Mouse (Mus musculus) spleen, postnatal 14 days (tissue): ENCODE measurements around the gene Rpap1.

ENCODE experiments used
- DNase-seq, 2 experiments: peaks; one replicate each; pipeline ENCODE4 v3.0.0; 2021 to 2022; ENCODE audit warnings: low spot score in 2 of 2

The Rpap1 gene

DNA sequence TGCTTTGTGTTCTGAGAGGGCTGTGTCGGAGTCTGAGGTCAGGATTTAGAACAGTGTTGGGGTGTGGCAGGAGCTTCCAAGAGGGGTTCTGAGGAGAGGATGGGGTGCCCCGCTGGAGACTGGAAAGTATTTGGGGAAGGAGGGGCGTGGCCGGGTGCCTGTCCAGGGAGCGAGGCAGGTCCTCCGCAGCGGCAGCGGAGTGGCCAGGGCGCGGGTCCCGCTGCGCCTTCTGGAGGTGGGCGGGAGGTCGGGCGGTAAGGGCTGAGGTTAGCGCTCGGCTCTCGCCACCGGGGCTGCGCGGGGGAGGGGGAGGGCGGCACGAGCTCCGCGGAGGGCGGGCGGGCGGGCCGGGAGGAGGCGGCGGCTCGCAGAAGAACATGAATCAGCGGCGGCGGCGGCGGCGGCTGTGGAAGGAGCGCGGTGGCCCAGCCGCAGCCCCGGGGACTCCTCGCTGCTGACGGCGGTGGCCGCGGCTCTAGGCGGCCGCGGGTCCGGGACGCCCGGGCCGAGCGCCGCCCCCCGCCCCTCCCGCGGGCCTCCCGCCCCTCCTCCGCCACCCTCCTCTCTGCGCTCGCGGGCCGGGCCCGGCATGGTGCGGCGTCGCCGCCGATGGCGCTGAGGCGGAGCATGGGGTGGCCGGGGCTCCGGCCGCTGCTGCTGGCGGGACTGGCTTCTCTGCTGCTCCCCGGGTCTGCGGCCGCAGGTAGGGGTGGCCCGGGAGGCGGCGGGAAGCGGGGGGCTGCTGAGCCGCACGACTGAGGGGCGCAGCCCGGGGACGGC lies 12.0 kb upstream of the Rpap1 start:
- DNase-seq: peak in 1 of 2 experiments; percentile 5

DNA sequence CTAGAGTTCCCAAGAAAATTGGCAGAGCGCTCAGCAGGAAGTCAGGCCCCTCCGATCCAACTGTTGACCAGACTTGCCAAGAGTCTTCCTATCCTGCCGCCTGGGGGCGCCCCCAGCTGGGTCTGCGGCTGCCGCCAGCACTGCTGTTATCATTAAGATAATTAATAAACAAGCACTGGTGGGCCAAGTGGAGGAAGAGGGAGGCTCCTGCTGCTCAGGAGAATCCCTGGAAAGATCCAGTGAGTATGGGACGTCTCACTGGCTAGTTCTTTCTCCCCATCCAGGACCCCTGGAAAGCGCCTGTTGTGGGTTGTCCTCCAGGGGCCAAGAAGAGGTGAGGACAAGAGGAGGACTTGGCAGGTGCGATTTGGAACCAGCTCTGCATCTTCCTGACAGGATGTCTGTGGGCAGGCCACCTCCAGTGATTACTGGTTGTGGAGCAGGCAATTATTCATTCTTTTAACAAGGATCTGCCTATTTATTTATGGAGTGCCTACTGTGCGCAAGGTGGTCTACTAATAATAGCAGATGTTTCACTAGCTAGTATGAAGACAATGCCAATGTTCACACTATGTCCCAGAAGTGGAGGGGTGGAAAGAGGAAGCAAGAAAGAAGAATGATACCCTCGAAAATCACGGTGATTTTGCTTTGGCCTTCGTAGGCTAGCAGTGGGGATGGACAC lies 11.1 kb upstream of the Rpap1 start:
- DNase-seq: peak in 1 of 2 experiments; percentile 20

DNA sequence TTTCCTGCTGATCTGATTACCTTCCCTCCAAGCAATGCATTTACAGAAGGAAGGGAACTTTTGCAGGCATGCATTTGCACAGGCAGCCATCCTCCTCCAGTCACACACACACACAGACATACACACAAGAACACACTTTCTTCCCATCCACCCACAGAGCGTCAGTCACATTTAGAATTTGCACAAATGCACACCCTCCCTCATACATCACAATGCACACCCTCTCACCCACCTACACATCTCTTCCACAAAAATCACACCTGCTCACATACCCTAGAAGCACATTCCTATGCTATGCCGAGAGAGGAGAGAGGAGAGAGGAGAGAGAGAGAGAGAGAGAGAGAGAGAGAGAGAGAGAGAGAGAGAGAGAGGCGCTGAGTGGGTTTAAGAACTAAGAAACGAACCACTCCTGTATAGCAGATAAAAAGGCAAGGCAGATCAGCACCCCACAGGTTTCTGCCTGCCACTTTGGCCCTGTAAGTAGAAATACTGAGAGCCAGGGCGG lies 10.0 kb upstream of the Rpap1 start, which contains the start of gene Tyro3:
TSS of gene Tyro3 (plus strand) at position 455 of the 505 bp plus-strand sequence.
- DNase-seq: no peak

DNA sequence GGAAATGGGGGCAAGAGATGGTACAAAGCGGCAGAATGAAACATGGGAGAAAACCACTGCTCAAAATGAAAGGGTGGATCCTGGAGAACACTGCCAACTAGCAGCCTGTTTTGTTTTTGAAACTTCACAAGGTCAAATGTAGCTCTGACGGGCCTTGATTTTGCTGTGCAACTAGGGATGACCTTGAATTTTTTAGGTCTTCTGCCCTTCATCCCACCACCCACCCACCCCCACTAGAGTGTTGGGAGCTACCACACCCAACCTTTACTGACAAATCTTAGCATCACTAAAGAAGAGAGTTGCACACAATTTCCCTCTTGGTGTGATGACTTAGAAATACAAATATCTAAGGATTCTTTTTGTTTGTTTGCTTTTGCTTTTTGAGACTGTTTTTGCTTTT lies 2.7 kb upstream of the Rpap1 start:
- DNase-seq: no peak

DNA sequence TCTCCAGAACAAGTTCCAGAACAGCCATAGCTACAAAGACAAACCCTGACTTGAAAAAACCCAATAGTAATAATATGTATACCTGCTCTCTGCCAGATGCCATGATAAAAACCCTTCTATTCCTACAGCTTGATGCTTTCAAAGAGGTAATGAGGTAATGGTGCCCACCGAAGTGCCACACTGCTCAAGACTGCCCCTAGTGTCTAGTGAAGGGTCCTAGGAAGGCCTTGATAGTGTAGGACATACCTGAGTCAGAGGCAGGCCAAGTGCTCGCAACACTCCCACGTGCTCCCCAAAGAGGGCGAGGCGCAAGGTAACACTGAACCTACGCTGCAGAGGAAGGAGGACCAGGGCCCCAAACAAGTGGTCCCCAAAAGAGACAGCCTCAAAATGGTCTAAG lies 20.1 kb downstream of the Rpap1 start:
- DNase-seq: no peak

DNA sequence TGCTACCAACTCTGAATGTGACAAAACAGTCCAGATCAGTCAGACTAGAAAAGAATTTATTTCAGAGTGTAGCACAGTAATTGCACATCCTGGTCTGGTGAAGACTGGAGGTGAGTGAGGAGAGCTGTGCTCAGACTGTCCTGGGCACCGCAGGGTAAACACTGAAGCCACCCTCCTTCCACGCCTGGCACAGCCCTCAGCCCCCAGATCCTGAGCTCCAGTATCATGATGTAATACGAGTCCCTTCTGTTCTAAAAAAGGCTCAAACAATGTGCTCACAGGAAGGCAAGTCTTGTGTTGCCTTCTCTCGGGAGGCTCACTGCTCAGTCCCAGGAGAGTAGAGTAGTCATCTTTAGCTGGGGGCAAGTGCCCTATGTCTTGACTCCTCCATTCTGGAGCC lies 23.4 kb downstream of the Rpap1 start:
- no peak for DNase-seq

DNA sequence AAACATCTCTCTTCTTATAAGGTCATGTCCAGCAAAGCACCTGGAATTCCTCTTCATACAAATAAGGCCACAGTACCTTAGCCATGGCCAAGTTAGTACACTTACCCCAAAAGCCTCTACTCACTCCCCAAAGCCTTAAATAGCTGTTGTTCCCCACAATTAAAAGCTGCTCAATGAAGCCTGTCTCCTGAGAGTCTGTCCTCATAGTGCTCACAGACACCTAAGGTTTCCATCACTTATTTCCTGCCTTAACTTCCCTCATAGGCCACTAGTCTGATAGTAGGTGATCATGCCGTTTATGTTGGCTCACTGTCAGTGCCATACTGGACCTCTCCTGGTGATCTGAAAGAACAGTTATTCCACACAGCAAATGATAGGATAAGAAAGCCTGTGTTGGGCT lies 25.1 kb downstream of the Rpap1 start:
- no peak for DNase-seq

DNA sequence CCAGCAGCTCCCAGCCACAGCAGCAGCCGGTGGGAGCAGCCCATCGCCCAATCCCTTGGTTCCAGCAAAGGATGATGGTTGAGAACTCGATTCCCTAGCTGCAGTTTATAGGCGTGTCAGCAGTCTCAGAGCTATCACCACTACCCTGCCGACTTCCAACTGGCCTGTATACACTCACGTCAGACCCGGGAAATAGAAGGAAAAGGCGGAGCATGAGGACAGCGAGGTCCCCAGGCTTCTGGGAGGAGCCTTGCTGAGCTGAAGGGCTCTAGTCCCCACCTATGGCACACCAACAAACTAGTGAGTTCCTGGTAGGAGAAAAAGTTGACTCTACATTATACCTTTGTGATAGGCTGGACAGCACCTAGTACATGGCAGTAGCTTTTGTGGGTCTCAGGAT lies 27.1 kb downstream of the Rpap1 start, which contains the start of gene Ltk:
TSS of gene Ltk (minus strand) at position 181 of the 400 bp plus-strand sequence.
- DNase-seq: no peak

DNA sequence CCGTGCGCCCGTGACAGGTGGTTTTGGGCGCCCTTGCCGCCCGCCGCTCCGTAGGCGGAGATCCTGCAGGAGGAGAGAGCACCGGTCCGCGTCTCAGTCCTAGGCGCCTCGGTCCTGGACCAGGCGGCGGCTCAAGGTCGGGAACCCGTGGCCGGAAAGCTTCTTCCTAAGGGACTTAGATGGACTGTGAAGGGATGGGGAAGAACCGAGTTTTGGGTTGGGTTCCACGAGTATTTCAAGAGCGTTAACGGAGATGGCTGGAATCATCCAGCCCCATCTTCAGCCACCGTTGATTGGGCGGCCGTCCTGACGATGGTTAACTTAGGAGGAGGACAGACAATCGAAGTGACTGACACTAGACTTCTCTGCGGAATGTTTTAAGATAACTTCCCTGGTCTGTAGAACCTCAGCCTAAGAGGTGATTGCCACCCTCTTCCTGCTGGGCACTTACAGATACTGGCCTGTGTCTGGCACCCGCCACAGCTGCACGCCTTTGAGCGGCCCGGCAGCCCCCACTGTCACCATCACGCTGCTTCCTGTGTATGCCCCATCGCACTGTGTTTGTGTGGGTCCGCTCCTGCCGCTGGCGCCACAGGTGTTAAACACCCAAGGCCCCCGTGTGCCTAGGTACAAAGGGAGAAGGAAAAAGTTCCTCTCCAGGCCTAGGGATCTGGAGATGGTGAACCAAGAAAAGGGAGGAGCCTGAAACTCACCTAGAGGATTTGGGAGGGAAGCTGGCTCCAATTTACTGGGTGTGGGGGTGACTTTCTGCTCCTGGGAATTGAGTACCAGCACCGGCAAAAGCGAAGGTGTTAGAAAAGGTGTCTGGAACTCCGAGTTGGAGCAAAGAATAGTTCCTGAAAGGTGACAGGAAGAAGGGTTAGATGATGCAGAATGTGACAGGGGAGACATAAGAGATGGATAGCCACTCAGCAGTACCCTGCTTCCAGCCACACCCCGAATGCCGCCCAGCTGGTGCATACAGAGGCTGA lies 28.2 kb downstream of the Rpap1 start:
- peak in 1 of 2 experiments; percentile 19 for DNase-seq

DNA sequence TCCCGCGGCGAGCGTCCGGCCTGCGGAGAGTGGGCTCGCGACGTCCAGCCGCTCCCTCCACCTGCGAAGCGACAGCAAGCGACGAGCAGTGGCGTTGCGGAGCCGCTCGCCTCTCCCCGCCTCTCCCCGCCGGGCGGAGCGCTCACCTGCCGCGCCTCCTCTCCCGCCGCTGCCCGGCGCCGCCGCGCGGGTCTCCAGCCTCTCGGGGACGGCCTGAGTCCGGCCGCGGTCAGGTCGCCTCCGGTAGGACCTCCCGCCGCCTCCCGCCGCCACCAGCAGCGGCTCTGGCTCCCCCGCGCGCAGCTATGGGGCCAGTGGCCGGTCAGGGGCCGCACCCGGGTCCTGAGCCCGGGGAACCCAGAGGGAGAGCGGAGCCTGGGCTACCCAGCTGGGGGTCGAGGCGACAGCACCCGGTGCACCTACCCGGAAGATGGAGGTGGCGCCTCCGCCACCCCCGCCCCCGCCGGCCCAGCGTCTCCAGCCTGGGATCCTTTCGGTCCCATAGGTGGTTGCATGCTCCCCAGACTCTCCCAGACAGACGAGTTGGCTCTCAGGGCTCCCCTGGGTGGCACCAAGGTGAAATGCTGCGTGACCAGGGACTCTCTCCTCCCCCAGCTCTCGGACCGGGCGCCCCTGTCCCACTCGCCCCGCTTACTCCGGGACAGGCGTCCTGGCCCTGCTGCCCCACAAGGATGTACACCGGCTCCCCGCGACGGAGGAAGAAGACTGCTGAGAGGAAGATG lies 29.1 kb downstream of the Rpap1 start:
- DNase-seq: no peak

DNA sequence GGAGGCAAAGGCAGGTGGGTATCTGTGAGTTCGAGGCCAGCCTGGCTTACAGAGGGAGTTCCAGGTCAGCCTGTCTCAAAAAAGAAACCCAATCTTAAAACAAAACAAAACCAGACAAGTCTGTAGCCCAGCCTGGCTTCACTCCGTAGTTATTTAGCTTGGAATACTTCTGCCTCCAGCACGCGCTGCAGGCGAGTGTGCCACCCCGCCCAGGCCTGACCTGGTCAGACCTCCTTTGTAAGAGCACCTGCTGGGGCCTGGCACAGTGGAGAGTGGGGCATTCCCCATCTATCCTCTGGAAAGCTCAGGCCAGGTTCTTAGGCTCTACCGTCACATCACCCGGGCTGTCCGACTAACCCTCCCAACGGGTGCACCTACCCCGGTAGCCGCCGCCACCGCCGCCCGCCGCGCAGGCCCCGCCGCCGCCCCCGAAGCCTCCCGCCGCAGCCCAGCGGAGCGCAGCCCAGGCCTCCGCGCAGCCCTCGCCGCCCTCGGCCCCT lies 29.7 kb downstream of the Rpap1 start:
- DNase-seq: no peak

DNA sequence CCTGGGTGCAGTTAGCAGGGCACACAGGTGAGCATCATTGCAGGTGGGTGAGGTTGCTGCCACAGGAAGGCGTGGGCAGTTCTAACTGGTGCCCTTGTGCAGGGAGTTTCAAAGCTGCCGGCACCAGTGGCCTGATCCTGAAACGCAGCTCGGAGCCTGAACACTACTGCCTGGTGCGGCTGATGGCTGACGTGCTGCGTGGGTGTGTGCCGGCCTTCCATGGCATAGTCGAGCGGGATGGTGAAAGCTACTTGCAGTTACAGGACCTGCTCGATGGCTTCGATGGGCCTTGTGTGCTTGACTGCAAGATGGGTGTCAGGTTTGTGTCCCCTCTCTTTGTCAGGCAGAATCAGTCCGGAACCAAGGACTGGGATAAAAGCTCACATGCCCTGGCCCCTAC lies 38.1 kb downstream of the Rpap1 start:
- no peak for DNase-seq

DNA sequence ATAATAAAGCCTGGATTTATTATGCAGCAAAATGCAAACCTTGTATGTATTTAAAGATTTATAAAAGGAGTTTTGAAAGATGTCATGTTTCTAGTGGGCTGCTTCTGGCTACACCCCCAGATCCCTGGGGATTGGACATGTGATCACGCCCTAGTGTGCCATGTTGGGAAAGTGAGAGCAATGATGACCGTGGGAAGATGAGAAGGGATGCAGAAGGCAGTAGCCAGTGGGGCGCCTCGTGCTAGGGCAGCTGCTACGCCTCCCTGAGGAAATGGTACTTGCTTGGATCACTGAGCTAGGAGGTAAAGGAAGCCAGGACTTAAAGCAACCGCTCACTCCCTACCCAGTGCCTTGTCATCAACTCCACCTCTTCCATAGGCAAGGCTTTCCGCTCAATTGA lies 39.8 kb downstream of the Rpap1 start:
- no peak for DNase-seq

DNA sequence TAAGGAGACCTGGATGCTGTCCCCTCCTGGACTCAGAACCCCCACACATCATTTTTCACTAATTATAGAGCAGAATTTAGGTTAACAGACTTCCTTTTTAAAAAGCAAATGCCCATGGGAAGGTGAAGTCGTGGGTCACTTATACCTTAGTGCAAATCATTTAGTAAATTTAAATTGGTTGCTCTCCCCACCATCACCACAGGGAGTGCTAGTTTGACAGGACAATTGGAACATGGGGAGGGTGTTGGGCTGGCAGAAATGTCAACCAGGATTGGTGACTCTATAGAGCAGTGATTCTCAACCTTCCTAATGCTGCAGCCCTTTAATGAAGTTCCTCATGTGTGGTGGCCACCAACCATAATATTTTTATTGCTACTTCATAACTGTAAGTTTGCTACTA lies 42.1 kb downstream of the Rpap1 start:
- no peak for DNase-seq

DNA sequence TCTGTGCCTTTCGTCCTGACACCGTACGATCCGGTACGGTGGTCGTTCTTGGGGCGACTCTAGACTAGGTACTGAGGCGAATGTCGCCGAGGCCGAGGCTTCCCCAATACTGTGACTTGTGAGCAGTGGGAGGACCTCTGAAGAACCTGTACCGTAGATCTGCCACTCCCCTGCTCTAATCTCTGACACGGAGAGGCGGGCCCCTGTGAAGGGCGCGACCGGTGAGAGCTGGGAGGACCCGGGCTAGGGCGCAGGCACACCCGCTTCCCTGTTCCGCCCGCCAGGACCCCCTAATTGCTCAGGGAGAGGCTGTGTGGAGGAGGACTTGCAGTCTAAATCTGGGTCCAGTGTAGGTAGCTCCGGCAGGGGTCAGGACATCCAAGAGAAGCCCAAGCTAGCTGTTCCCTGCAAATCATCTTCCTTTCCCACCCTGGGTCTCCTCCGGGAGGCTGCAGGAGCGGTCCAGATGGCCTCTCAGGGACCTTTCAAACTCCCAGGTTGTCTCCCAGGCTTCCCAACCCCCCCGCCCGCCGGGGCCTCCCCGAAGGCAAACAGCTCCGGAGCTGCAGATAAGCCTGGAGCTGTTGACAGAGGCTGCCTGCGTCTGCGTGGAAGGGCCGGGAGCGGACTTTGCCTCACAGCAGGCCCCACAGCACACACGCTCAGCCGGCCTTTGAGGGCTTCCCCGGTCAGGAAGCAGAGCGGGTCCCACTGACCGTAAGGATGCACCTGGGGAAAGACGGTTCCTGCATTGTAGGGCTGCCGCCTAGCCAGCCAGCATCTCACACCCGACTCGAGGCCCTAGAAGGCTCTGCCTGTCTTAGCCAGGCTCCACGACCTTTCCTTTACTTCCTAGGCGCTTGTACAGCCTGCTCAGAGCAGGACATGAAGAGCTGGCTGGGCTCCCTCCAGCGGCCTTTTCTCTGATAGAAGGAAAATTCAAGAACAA lies 42.9 kb downstream of the Rpap1 start:
- no peak for DNase-seq

DNA sequence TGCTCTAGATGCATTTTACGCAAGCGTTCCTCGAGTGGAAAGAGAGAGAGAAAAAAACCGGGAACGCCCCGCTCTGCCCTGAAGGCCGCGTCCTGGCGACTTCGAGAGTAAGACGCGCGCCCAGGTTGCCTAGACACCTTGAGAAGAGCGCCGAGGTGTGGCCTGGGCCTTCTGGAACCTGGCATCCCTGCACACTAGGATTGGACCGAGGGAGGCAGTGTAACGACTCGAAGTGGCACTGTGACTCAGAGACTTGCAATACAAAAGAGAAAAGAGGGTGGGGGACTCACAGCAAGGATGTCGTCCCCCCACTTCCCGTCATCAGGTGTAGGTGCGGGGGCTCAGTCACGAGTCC lies 43.6 kb downstream of the Rpap1 start:
- no peak for DNase-seq

DNA sequence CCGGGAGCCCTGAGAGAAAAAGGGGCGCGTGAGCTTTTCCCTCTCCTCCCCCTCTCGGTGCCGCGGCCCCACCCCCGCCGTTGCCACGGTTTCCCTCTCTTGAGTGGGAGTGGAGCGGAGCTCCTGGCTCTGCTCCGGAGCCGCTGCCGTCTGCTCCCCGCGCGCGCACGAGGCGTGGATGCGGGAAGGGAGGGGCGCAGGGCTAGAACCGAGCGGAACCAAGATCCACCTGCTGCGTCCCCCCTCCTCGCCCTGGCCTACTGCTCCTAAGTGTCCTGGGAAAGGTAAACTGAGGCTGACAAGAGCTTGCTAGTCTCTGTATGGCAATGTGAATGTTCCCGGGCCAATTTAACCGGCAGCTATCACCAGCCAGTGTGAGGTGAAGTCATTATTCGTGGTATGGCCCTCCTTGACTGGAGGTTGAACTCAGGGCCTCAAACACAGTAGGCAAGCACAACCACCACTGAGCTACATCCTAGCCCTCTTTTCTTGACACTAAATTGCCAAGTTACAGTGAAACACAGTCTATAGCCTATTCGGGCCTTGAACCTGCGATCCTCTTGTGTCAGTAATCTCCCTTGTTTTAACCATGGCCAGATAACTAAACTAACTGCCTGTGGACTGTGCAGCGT lies 44.0 kb downstream of the Rpap1 start:
- no peak for DNase-seq

DNA sequence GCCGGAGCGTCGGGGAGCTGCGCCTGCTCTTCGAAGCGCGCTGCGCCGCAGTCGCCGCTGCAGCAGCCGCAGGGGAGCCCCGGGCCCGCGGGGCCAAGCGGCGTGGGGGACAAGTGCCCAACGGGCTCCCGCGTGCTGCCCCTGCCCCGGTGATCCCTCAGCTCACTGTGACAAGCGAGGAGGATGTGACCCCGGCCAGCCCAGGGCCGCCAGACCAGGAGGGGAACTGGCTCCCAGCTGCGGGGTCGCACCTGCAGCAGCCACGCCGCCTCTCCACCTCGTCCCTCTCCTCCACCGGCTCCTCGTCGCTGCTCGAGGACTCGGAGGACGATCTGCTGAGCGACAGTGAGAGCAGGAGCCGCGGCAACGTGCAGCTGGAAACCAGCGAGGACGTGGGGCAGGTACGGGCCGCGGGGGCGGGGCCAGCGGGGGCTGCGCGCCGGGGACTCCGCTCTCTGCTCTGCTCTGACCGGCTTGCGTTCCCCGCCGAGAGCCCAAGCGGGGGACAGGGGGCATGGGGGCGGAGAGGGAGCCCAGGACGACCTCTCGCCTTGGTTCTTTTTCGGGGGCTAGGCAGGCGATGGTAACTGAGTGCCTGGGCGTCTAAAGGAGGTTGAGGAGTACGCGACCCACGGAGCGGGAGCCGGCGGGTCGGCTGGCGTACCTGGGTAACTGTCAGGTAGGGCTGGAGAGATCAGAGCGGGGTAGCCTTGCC lies 44.7 kb downstream of the Rpap1 start:
- DNase-seq: peak in 1 of 2 experiments; percentile 35
